Mouse (Mus musculus) lung, embryonic 15.5 days (tissue): ENCODE results near the gene Mark4. TPM values are rescaled to one million over a fixed set of nuclear protein-coding genes. Genes with fewer than 3 reads are reported as not detected.

ENCODE experiments used
- ATAC-seq: fragments of 200-750 bp; cut with Nextera tagmentation; 2 replicates; pipeline ENCODE4 v1.8.0; 2017; ENCODE audit warnings: moderate number of reproducible peaks, borderline replicate concordance; ENCODE audit not compliant: low FRiP score, low TSS enrichment; ENCODE audit errors: extremely low read depth
- H3K27ac ChIP-seq: fragments of 300-500 bp; sonication (generic); 2 replicates; pipeline ENCODE4 v1.5.1; 2015; ENCODE audit warnings: moderate library complexity, mild to moderate bottlenecking, inconsistent platforms
- H3K27me3 ChIP-seq: fragments of 300-500 bp; sonication (generic); 2 replicates; pipeline ENCODE4 v1.6.1; 2015; ENCODE audit warnings: inconsistent platforms
- H3K36me3 ChIP-seq: fragments of 300-500 bp; sonication (generic); 2 replicates; pipeline ENCODE4 v1.6.1; 2015; ENCODE audit warnings: inconsistent platforms
- H3K4me1 ChIP-seq: fragments of 300-500 bp; sonication (generic); 2 replicates; pipeline ENCODE4 v1.6.1; 2015; ENCODE audit warnings: inconsistent platforms
- H3K4me2 ChIP-seq: fragments of 300-500 bp; sonication (generic); 2 replicates; pipeline ENCODE4 v1.6.1; 2015; ENCODE audit warnings: inconsistent platforms, mild to moderate bottlenecking, moderate library complexity
- H3K4me3 ChIP-seq: fragments of 300-500 bp; sonication (generic); 2 replicates; pipeline ENCODE4 v1.5.1; 2015; ENCODE audit warnings: mild to moderate bottlenecking, inconsistent platforms
- H3K9ac ChIP-seq: fragments of 300-500 bp; sonication (generic); 2 replicates; pipeline ENCODE4 v1.6.1; 2015; ENCODE audit warnings: inconsistent platforms
- H3K9me3 ChIP-seq: fragments of 300-500 bp; sonication (generic); 2 replicates; pipeline ENCODE4 v1.6.1; 2016; ENCODE audit warnings: inconsistent platforms
- WGBS: fragments of 180-500 bp; shearing (Covaris S2); methylation state at CpG from one replicate; pipeline ENCODE4 v1.1.7; 2015; 5-methylcytosine and 5-hydroxymethylcytosine counted together
- polyA plus RNA-seq: library from polyadenylated mRNA; unstranded; fragments of >200 nt; fragmentation: Nextera tagmentation; extraction: Ambion mirVana; gene quantifications from 2 replicates; pipeline ENCODE4 v1.2.1, GENCODE M21; 2015

Mark4 gene
- polyA plus RNA-seq, 1 experiment from 2014 or later, result 7.9 TPM

DNA sequence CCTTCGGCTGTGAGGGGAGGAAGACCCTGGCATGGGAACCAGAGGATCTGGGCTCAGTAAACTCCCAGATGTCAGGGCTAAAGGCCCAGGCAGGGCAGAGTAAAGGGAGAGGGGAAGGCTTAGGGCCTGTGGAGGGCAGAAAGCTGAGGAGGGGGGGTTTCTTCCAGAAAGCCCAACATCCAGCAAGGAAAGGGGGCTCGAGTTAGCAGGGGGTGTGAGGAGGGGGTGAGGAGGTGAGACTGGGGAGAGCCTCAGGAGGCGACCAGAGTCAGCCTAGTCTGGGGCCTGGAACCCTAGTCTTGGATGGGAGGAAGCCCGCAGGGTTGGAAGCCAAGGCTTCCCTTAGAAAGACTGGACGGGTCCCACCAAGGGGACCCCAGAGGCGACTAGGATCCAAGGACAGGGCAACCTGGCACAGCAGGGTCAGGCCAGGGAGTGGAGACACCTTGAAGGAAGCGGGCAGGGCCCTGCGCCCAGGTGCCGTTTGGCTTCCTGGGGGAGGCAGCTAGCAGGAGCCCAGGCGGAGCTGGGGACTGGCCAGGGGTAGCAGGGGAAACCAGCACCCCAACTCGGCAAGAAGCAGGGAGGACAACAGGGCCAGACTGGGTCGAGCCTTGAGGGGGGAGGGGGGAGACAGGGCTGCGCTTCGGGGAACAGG lies 1.1 kb downstream of the Mark4 start:
- Histone ChIP-seq H3K4me1 (peaks cover 21% of the 10 kb centered on the region), H3K4me3 (peak overlapping the region; percentile 90), H3K27ac (peak overlapping the region; percentile 72; the same call in 1 of the 2 replicates), H3K27me3 (no peaks in the 10 kb centered on the region), H3K4me2 (peak overlapping the region; percentile 90), H3K9me3 (no peaks in the 10 kb centered on the region), H3K9ac (peak overlapping the region; percentile 67), H3K36me3 (0 out of 2 replicates have a peak, but pooled peaks cover 7% of the 10 kb centered on the region)
- ATAC-seq, result no peak
- 4% methylated on average over 14 of the region's 14 CpGs for WGBS

DNA sequence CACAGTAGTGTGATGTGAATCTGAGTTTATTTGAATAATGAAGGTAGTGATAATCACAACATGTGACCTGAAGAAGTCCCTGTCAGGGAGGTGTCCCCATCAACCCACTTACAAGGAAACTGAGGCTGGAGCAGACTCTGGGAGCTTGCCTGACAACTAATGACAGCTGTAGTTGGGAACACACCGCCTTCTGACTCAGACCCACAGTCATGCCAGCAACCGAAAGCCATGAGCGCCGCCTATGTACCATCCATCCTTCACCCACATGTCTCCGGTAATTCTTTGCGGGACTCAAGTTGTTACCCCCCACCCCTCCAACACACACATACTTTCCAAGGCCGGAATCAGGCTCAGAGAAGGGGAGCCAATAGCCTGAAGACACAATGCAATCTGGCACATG lies 2.0 kb downstream of the Mark4 start:
- no peak for ATAC-seq

DNA sequence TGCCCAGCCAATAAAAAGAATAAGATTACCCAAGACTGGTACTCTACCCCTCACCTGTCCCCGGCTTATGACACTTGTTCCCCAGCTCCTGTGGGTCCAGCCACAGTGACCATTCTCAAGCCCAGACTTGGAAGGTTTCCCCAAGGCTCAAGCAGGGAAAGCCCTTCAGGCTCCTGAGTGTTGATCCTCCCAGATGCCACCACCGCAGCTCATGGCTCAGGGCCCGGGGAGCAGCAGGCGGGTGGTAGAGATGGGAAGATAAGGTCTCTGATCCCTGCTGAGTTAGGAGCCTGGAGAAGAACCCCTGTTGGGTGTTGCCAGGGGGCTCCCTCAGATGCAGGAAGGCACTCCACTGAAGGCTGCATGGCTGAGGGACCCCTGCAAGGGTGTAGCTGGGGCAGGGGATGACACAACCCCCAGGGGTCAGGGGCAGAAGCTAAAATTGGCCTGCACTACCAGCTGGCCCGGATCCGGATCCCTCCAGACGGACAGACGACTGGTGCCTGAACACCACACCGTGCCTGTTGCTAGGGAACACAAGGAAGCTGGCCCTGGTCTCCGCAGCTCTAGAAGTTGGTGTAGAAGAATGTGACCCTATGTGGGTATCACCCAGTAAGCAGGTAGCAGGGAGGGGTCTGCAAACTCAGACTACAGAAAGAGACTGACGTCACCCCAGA lies 2.7 kb downstream of the Mark4 start:
- no peak overlapping the region for H3K27ac ChIP-seq
- no peak overlapping the region for H3K9ac ChIP-seq
- H3K27me3 ChIP-seq, result no peaks in the 10 kb centered on the region
- no peaks in the 10 kb centered on the region for H3K9me3 ChIP-seq
- 68% methylated on average over 11 of the region's 11 CpGs for WGBS
- no peak for ATAC-seq
- H3K4me2 ChIP-seq, result no peak overlapping the region
- peaks cover 17% of the 10 kb centered on the region for H3K36me3 ChIP-seq
- H3K4me3 ChIP-seq, result no peak overlapping the region
- peaks cover 17% of the 10 kb centered on the region for H3K4me1 ChIP-seq

More for the DNA sequence above, 2.0 kb downstream of the Mark4 start:
- Histone ChIP-seq H3K9me3 (no peaks in the 10 kb centered on the region), H3K4me3 (no peak overlapping the region), H3K4me2 (peak overlapping the region; percentile 90), H3K27me3 (no peaks in the 10 kb centered on the region), H3K4me1 (peaks cover 17% of the 10 kb centered on the region), H3K9ac (no peak overlapping the region), H3K27ac (no peak overlapping the region), H3K36me3 (peaks cover 11% of the 10 kb centered on the region)
- WGBS, result 86% methylated on average over 7 of the region's 7 CpGs

DNA sequence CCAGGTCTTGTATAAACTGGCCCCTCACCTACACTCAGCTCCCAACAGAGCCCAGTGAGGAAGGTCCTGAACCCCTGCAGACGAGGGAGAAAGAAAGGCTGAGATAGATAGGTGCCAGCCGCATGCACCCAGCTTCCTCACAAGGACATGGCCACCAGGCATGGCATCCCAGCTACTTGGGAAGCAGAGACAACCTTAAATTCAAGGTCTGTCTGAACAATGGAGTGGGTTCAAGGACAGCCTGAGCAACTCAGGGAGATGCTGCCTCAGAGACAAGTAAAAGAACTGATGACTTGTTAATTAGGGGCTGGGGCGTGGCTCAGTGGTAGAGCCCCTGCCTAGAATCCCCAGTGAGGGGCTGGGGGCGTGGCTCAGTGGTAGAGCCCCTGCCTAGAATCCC lies 3.4 kb downstream of the Mark4 start:
- no peak for ATAC-seq
- Histone ChIP-seq H3K4me3 (no peak overlapping the region), H3K27ac (no peak overlapping the region), H3K4me1 (peaks cover 17% of the 10 kb centered on the region), H3K9me3 (no peaks in the 10 kb centered on the region), H3K4me2 (no peak overlapping the region), H3K36me3 (peaks cover 24% of the 10 kb centered on the region), H3K9ac (no peak overlapping the region), H3K27me3 (no peaks in the 10 kb centered on the region)
- 90% methylated on average over 4 of the region's 4 CpGs for WGBS

DNA sequence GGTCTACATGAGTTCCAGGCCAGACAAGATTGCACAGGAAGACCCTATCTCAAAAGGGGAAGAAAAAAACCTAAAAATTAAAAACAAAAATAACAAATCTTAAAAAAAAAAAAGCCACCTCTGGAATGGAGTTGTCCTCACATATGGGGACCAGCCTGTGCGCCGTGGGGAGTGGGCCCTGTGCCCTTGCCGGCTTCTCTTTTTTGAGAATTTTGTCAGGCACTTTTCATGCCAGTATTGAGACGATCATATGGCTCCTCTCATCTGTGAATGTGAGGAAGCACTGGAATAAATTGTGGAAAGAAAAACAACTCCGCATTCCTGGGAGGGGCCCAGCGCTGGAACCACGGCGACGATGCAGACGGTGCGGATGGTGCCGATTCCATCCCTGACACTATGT lies 9.5 kb downstream of the Mark4 start:
- peaks cover 67% of the 10 kb centered on the region for H3K36me3 ChIP-seq
- H3K27me3 ChIP-seq, result no peaks in the 10 kb centered on the region
- no peak overlapping the region for H3K4me3 ChIP-seq
- no peak for ATAC-seq
- no peak overlapping the region for H3K4me2 ChIP-seq
- no peaks in the 10 kb centered on the region for H3K4me1 ChIP-seq
- no peak overlapping the region for H3K27ac ChIP-seq
- 74% methylated on average over 12 of the region's 12 CpGs for WGBS
- H3K9ac ChIP-seq, result no peak overlapping the region
- no peaks in the 10 kb centered on the region for H3K9me3 ChIP-seq

DNA sequence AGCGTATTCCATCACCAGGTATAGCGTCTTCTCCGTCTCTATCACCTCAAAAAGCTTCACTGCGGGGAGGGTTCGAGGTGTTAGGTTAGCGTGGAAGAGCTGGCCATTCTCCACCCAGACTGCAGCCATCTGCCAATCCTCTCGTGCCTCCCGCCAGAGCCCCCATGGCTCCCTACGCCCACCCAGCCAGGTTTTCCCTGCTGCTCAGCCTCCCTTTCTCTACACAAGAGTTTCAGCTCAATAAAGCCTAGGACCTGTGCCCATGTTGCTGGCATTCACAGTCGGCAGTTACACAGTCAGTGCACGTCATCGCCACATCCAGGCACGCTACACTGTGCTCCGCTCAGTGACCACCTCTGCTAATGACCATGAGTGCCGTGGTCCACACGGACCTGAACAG lies 10.9 kb downstream of the Mark4 start:
- Histone ChIP-seq H3K4me2 (no peak overlapping the region), H3K9me3 (no peaks in the 10 kb centered on the region), H3K36me3 (peaks cover 74% of the 10 kb centered on the region), H3K4me3 (no peak overlapping the region), H3K9ac (no peak overlapping the region), H3K27ac (no peak overlapping the region), H3K4me1 (no peaks in the 10 kb centered on the region), H3K27me3 (no peaks in the 10 kb centered on the region)
- no peak for ATAC-seq
- WGBS, result 89% methylated on average over 16 of the region's 16 CpGs

DNA sequence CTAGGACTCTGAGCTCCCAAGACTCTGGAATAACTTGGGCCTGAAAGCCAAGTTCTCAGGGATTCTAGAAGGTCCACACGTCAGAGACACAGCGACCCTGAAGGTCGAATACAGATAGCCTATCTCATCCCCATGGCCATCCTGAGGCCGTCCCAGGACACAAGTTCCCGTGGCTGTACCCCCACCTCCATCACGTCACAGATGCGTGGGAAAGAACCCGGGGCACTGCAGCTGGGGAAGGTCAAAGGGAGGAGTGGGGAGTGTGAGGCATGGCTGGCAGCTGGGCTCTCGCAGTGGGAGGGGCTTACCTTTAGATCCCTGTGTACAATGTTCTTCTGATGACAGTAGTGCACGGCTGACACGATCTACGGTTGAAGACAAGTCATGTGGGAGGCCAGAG lies 13.8 kb downstream of the Mark4 start:
- H3K36me3 ChIP-seq, result peaks cover 80% of the 10 kb centered on the region

DNA sequence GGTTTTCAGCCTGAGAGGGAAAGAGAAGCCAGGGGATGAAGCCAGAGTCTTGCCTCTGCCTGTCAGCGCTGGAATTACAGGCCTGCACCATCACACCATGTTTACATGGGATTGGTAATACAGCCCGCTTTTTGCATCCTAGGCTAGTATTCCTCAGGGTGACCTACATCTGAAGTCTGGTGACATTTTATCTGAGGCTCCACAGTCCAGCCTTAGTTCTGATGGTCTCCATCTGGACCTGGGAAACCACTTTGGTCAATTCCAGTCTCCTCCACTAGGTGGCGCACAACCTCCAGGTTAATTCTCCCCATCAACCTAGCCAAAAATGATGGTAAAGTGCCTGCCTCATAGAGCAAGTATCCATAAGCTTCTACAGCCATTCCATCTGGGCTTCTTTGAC lies 15.3 kb downstream of the Mark4 start:
- H3K27ac ChIP-seq, result no peak overlapping the region
- 34% methylated on average over 3 of the region's 3 CpGs for WGBS
- H3K9me3 ChIP-seq, result no peaks in the 10 kb centered on the region
- peak; percentile 45; the same call in 1 of the 2 replicates for ATAC-seq
- no peak overlapping the region for H3K4me2 ChIP-seq
- no peak overlapping the region for H3K4me3 ChIP-seq
- no peak overlapping the region for H3K9ac ChIP-seq
- no peaks in the 10 kb centered on the region for H3K4me1 ChIP-seq
- no peaks in the 10 kb centered on the region for H3K27me3 ChIP-seq
- H3K36me3 ChIP-seq, result peaks cover 69% of the 10 kb centered on the region

More for the DNA sequence above, 13.8 kb downstream of the Mark4 start:
- WGBS, result 73% methylated on average over 12 of the region's 12 CpGs
- no peak for ATAC-seq
- H3K27me3 ChIP-seq, result no peaks in the 10 kb centered on the region
- H3K9me3 ChIP-seq, result no peaks in the 10 kb centered on the region
- H3K4me3 ChIP-seq, result no peak overlapping the region
- H3K4me2 ChIP-seq, result no peak overlapping the region
- H3K27ac ChIP-seq, result no peak overlapping the region
- H3K4me1 ChIP-seq, result no peaks in the 10 kb centered on the region
- no peak overlapping the region for H3K9ac ChIP-seq

DNA sequence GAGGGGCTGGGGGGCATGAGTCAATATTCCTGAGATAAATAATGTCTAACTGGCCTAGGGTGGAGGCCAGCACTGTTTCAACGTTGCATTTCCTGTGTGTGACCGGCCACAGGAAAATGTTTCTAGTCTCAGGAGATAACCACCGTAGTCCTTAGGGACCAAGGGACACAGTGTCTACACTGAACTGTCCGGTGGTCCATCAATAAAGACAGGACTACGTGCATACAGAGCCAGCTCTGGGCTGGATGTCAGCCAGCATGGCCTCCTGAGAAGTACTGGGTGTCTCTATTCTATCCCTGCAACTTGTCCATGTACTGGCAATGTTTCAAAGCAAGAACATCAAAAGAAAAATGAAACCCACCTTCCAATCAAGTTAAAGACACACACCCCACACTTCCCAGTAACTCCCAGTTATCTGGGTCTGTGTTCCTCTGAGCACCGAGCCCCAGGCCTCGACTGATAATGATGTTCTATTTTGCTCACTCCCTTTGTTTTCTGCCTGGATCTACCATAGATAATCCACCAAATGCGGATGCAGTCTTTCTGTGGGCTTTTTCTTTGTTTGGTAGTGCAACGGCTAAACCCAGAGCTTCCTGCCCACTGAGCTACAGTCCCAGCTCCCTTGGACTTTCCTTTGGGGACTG lies 17.1 kb downstream of the Mark4 start:
- WGBS, result 64% methylated on average over 9 of the region's 9 CpGs
- no peak overlapping the region for H3K27ac ChIP-seq
- H3K9me3 ChIP-seq, result no peaks in the 10 kb centered on the region
- H3K4me3 ChIP-seq, result no peak overlapping the region
- no peak for ATAC-seq
- H3K9ac ChIP-seq, result no peak overlapping the region
- no peaks in the 10 kb centered on the region for H3K4me1 ChIP-seq
- no peak overlapping the region for H3K4me2 ChIP-seq
- H3K36me3 ChIP-seq, result peaks cover 76% of the 10 kb centered on the region
- no peaks in the 10 kb centered on the region for H3K27me3 ChIP-seq

DNA sequence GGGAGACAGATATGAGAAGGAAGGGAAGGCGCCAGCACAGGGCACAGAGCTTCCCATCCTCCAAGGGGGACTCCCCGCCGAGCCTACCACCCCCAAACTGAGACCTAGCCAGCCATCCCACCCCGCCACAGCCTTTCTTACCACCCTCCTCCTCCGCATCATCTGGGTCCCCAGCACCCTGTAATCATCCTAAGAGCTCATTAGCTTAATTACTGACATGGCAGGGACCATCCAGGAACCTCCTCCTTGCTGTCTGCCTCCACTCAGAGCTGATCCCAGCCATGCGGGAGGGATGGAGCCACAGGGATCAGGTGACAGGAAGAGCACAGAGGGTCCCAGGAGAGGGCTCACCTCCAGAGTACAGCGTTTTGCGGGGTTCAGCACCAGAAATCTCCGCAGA lies 21.6 kb downstream of the Mark4 start:
- Histone ChIP-seq H3K9ac (no peak overlapping the region), H3K9me3 (no peaks in the 10 kb centered on the region), H3K27ac (no peak overlapping the region), H3K4me1 (no peaks in the 10 kb centered on the region), H3K4me3 (no peak overlapping the region), H3K4me2 (no peak overlapping the region), H3K27me3 (no peaks in the 10 kb centered on the region), H3K36me3 (peaks cover 85% of the 10 kb centered on the region)
- 87% methylated on average over 9 of the region's 9 CpGs for WGBS
- ATAC-seq, result no peak

DNA sequence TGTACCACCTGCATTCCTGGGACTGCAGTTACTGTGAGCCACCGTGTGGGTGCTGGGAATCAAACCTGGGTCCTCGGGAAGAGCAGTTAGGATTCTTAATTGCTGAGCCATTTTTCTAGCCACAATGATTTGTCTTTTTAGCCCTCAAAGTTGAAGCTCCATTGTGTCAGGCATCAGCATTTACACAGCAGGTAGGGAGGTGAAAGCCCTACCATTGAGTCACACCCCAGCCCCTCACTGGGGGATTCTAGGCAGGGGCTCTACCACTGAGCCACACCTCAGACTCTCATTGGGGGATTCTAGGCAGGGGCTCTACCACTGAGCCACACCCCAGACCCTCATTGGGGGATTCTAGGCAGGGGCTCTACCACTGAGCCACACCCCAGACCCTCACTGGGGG lies 22.3 kb downstream of the Mark4 start:
- H3K27ac ChIP-seq, result no peak overlapping the region
- H3K9ac ChIP-seq, result no peak overlapping the region
- H3K4me2 ChIP-seq, result no peak overlapping the region
- WGBS, result 86% methylated on average over 2 of the region's 2 CpGs
- ATAC-seq, result no peak
- no peaks in the 10 kb centered on the region for H3K27me3 ChIP-seq
- H3K36me3 ChIP-seq, result peaks cover 85% of the 10 kb centered on the region
- no peaks in the 10 kb centered on the region for H3K9me3 ChIP-seq
- no peak overlapping the region for H3K4me3 ChIP-seq
- no peaks in the 10 kb centered on the region for H3K4me1 ChIP-seq

DNA sequence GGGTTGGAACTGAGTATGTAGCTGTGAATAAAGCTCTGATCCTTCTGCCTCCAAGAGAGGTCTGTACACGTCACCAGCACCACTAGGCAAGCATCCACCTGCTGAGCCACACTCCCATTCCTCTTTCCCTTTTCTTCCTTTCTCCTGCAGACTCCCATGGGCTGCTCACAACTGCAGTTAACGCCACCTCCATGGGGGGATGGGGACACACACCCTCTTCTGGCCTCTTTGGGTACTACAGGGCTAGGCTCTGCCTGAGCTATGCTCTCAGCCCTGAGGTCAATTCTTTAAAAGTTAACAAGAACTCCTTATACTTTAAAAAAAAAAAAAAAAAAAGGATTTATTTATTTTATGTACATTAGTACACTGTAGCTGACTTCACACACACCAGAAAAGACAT lies 26.1 kb downstream of the Mark4 start:
- H3K36me3 ChIP-seq, result peaks cover 97% of the 10 kb centered on the region
- no peaks in the 10 kb centered on the region for H3K4me1 ChIP-seq
- no peak for ATAC-seq
- no peak overlapping the region for H3K4me3 ChIP-seq
- H3K9ac ChIP-seq, result no peak overlapping the region
- H3K27me3 ChIP-seq, result no peaks in the 10 kb centered on the region
- no peak overlapping the region for H3K27ac ChIP-seq
- H3K9me3 ChIP-seq, result no peaks in the 10 kb centered on the region
- 96% methylated on average over 2 of the region's 2 CpGs for WGBS
- no peak overlapping the region for H3K4me2 ChIP-seq
